Mouse (Mus musculus) central nervous system, embryonic 11.5 days (tissue): Measurements from ENCODE around the gene Cacna1s. TPM values are rescaled to one million over a fixed set of nuclear protein-coding genes. Genes with fewer than 3 reads are reported as not detected.

Experiments used
- polyA plus RNA-seq: library from polyadenylated mRNA; depleted of rRNA; stranded (reverse); fragments of >200 nt; gene quantifications from 2 replicates; pipeline ENCODE4 v1.2.3, GENCODE M21; 2012; rRNA removed

Cacna1s gene
- polyA plus RNA-seq: 0.13 and 2.4 TPM in 2 replicates

GRCm38 (mm10) chr1:136052547-136052946 is at the start of gene Cacna1s:
Cacna1s (plus strand) TSS chr1:136052750.

GRCm38 (mm10) chr1:136006292-136006748 is 46.2 kb upstream of the Cacna1s start, which contains the start of gene Igfn1:
Igfn1 (minus strand) TSS chr1:136006342.

GRCm38 (mm10) chr1:136007211-136008158 is 45.1 kb upstream of the Cacna1s start, which contains the start of gene Tmem9:
Tmem9 (plus strand) TSS chr1:136008150.

GRCm38 (mm10) chr1:136050312-136051012 is 2.1 kb upstream of the Cacna1s start, which contains the start of gene Ascl5:
Ascl5 (plus strand) TSS chr1:136050804.

GRCm38 (mm10) chr1:136130951-136131558 is 78.5 kb downstream of the Cacna1s start, which contains the start of gene Kif21b:
Kif21b (plus strand) TSS chr1:136131389.

Other genes starting within 250 kb of the Cacna1s start
- gene Lad1, start 234.2 kb upstream of the Cacna1s start, polyA plus RNA-seq: 0.44 and 1.3 TPM in 2 replicates
- 99.6 and 167 TPM in 2 replicates for gene Tnnt2, start 216.4 kb upstream of the Cacna1s start, polyA plus RNA-seq
- 0.11 and 0.32 TPM in 2 replicates for gene Pkp1, start 133.5 kb upstream of the Cacna1s start, polyA plus RNA-seq
- gene Igfn1, start 46.4 kb upstream of the Cacna1s start, polyA plus RNA-seq: 0.07 and 0.16 TPM in 2 replicates
- gene Tmem9, start 44.6 kb upstream of the Cacna1s start, polyA plus RNA-seq: 73.3 and 129 TPM in 2 replicates
- gene Ascl5, start 1.9 kb upstream of the Cacna1s start, polyA plus RNA-seq: 0.30 TPM in 1 of 2 replicates, not detected in the other
- gene Kif21b, start 78.6 kb downstream of the Cacna1s start, polyA plus RNA-seq: 33.3 and 35.9 TPM in 2 replicates
- gene Mroh3, start 160.1 kb downstream of the Cacna1s start, polyA plus RNA-seq: 0.84 and 1.9 TPM in 2 replicates
- gene Inava, start 181.5 kb downstream of the Cacna1s start, polyA plus RNA-seq: 20.2 and 25.2 TPM in 2 replicates
- gene Gpr25, start 208.1 kb downstream of the Cacna1s start, polyA plus RNA-seq: 0.05 TPM in 1 of 2 replicates, not detected in the other